Mouse (Mus musculus) cortical plate, adult 2 months (tissue): Measurements from ENCODE around the gene Fam234a.

Experiments
- CTCF ChIP-seq: fragments of 200-500 bp; IDR thresholded peaks from 2 replicates; pipeline ENCODE4 v1.5.1; 2011; ENCODE audit warnings: mild to moderate bottlenecking, control low read depth, low read length; ENCODE audit not compliant: insufficient read depth; ENCODE audit errors: extremely low read depth
- POLR2A ChIP-seq: fragments of 200-500 bp; IDR thresholded peaks from 2 replicates; pipeline ENCODE4 v1.6.1; 2011; ENCODE audit warnings: mild to moderate bottlenecking, low read length, control low read depth; ENCODE audit not compliant: insufficient read depth; ENCODE audit errors: extremely low read depth

DNA sequence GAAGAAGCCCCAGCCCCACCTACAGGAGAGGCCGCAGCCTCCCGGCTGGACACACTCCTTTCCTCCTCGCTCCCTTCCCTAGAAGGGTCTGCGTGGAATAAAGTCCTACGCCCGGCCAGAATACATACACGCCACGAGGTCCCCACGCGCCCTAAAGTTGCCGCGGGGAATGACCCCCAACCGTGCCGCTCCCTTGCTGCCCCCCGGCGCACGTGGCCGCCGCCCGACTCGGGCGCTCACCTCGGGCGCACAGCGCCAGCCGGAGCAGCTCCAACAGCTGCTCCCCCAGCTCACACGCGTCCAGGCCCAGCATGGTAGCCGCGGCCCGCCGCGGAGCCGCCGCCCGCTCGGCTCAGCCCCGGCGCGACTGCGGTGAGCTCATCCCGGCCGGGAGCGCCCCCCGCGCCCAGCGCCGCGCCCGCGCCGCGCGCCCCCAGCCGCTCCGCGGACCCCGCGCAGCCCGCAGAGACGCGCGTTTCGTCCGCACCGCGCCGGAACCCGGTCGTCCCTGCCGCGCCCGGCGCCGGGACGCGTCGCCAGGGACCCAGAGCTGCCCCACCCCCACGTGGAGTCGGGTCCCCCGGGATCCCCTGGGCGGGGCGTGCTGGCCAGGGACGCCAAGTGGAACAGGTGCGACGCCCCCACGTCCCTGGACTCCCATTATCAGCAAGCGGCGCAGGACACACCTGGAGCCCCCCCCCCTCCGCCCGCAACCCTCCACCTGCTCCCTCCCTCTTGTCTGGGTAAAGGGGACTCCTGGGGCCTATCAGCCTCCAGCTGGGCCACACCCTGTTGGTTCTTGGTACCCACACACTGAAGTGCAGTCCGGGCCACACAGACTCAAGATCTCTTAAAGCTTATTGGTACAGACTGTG lies 43.0 kb downstream of the Fam234a start:
- TF ChIP-seq CTCF (no peak), POLR2A (no peak)
